Mouse (Mus musculus) C2C12 (cell line): ENCODE data around the gene Lypd6b.

Experiments
- CEBPB ChIP-seq: IDR thresholded peaks from one replicate; pipeline ENCODE4 v1.6.1; 2011; ENCODE audit warnings: low read depth, mild to moderate bottlenecking, control low read depth, moderate library complexity
- CTCF ChIP-seq: IDR thresholded peaks from one replicate; pipeline ENCODE4 v1.5.1; 2011; ENCODE audit not compliant: control insufficient read depth, insufficient read depth, insufficient read length
- FOSL1 ChIP-seq: IDR thresholded peaks from one replicate; pipeline ENCODE4 v1.8.0; 2011; ENCODE audit warnings: mild to moderate bottlenecking, low read length; ENCODE audit not compliant: poor library complexity, insufficient read depth, severe bottlenecking
- MAX ChIP-seq: IDR thresholded peaks from one replicate; pipeline ENCODE4 v1.6.1; 2011; ENCODE audit warnings: mild to moderate bottlenecking, control low read depth
- MYOD1 ChIP-seq: IDR thresholded peaks from one replicate; pipeline ENCODE4 v1.6.1; 2011; ENCODE audit warnings: low read depth; ENCODE audit not compliant: control insufficient read depth, insufficient read length
- MYOG ChIP-seq: IDR thresholded peaks from one replicate; pipeline ENCODE4 v1.6.1; 2011; ENCODE audit not compliant: control insufficient read depth, insufficient read length; ENCODE audit errors: extremely low read depth
- USF1 ChIP-seq: IDR thresholded peaks from one replicate; pipeline ENCODE4 v1.6.1; 2011; ENCODE audit warnings: low read depth, mild to moderate bottlenecking, control low read depth, moderate library complexity

GRCm38 (mm10) chr2:49861658-49862057 is 74.2 kb downstream of the Lypd6b start:
- no peak for TF ChIP-seq CTCF
- no peak for TF ChIP-seq MAX
- no peak for TF ChIP-seq USF1
- no peak for TF ChIP-seq CEBPB
- no peak for TF ChIP-seq MYOD1
- no peak for TF ChIP-seq MYOG
- no peak for TF ChIP-seq FOSL1
